In genomic region chr6:97848191-97848857, GRCm38 (mm10) we compare ENCODE assay signal across 9 mouse cellular contexts. TPM values are rescaled to one million over a fixed set of nuclear protein-coding genes. Genes with fewer than 3 reads are reported as not detected.
DNase-seq lines count a peak whose midpoint lies in the region; ATAC-seq and TF ChIP-seq lines count a peak whose summit lies in the region.
"Had no signal": no experiment of that assay in that cellular context is flagged by ENCODE, and none has a peak within 500 bp of the region (broad histone marks: within the 10 kb centered on the region; RNA-seq: fewer than 3 reads in every experiment).

No protein-coding gene starts in this region.

- DNase-seq in midbrain, embryonic 14.5 days, result peak; percentile 12
- DNase-seq in brain, embryonic 14.5 days (ENCODE audit: low read depth), result peak; percentile 44
- DNase-seq: thymus, adult 18-20 months had no signal

- H3K9me3 ChIP-seq in midbrain, embryonic 14.5 days (ENCODE audit: control insufficient read depth, low read length), result no peaks in the 10 kb centered on the region
- H3K9me3 ChIP-seq in midbrain, embryonic 13.5 days, result no peaks in the 10 kb centered on the region
- H3K9me3 ChIP-seq in heart, embryonic 14.5 days (ENCODE audit: control insufficient read depth, low read length), result no peaks in the 10 kb centered on the region
- H3K9me3 ChIP-seq in kidney, embryonic 15.5 days (replicated peaks), result no peaks in the 10 kb centered on the region

- no peak for ATAC-seq in midbrain, embryonic 14.5 days (ENCODE audit: low FRiP score, low TSS enrichment)
- no peak for ATAC-seq in midbrain, embryonic 13.5 days
- 0 out of 2 replicates have a peak, but pooled peaks have one; percentile 43 for ATAC-seq in heart, embryonic 14.5 days (ENCODE audit: insufficient number of reproducible peaks, insufficient read depth, low FRiP score, low read depth)
- ATAC-seq in erythroblast, adult 5-6 weeks (replicated peaks; ENCODE audit: low FRiP score, poor library complexity, severe bottlenecking), result no peak
- no peak for ATAC-seq in CD4-positive, CD25-positive, alpha-beta regulatory T cell, adult 4 months
- no peak; the same call in 1 of the 2 replicates for ATAC-seq in kidney, embryonic 15.5 days (replicated peaks; ENCODE audit: low FRiP score)

- H3K9ac ChIP-seq in midbrain, embryonic 14.5 days (replicated peaks; ENCODE audit: low read length), result no peak overlapping the region
- no peak overlapping the region for H3K9ac ChIP-seq in midbrain, embryonic 13.5 days (replicated peaks)
- no peak overlapping the region for H3K9ac ChIP-seq in heart, embryonic 14.5 days (ENCODE audit: low read length)
- H3K9ac ChIP-seq in kidney, embryonic 15.5 days, result no peak overlapping the region

- H3K4me1 ChIP-seq in midbrain, embryonic 14.5 days (ENCODE audit: control insufficient read depth, insufficient read depth, low read length), result no peaks in the 10 kb centered on the region
- 0 out of 2 replicates have a peak, but pooled peaks cover 3% of the 10 kb centered on the region for H3K4me1 ChIP-seq in midbrain, embryonic 13.5 days (replicated peaks)
- H3K4me1 ChIP-seq in heart, embryonic 14.5 days (ENCODE audit: control insufficient read depth in 2 of 2, insufficient read depth in 2 of 2, low read length in 2 of 2), result peaks cover 11 to 20% of the 10 kb centered on the region in 2 experiments
- H3K4me1 ChIP-seq in kidney, embryonic 15.5 days, result 0 out of 2 replicates have a peak, but pooled peaks cover 3% of the 10 kb centered on the region

- H3K4me2 ChIP-seq in midbrain, embryonic 14.5 days (ENCODE audit: low read length), result no peak overlapping the region
- H3K4me2 ChIP-seq in midbrain, embryonic 13.5 days (replicated peaks), result no peak overlapping the region
- H3K4me2 ChIP-seq in heart, embryonic 14.5 days (ENCODE audit: low read length), result no peak overlapping the region
- no peak overlapping the region for H3K4me2 ChIP-seq in kidney, embryonic 15.5 days

- TF ChIP-seq CTCF in brain, embryonic 14.5 days (IDR thresholded peaks at IDR 0.05; ENCODE audit: borderline replicate concordance, extremely low read depth, insufficient read depth, insufficient read length), result no peak

- no peaks in the 10 kb centered on the region for H3K36me3 ChIP-seq in midbrain, embryonic 14.5 days (ENCODE audit: control insufficient read depth, insufficient read depth, low read length)
- H3K36me3 ChIP-seq in midbrain, embryonic 13.5 days, result no peaks in the 10 kb centered on the region
- H3K36me3 ChIP-seq in heart, embryonic 14.5 days (ENCODE audit: control insufficient read depth, insufficient read depth, low read length), result no peaks in the 10 kb centered on the region
- peaks cover 16% of the 10 kb centered on the region for H3K36me3 ChIP-seq in macrophage (ENCODE audit: inconsistent target)
- H3K36me3 ChIP-seq in kidney, embryonic 15.5 days, result no peaks in the 10 kb centered on the region

- peaks cover 78% of the 10 kb centered on the region for H3K79me2 ChIP-seq in macrophage (ENCODE audit: inconsistent target)

- no peak for TF ChIP-seq POLR2A in brain, embryonic 14.5 days (IDR thresholded peaks at IDR 0.05; ENCODE audit: borderline replicate concordance, extremely low read depth, insufficient read depth, insufficient read length, poor library complexity, severe bottlenecking)

- H3K27me3 ChIP-seq in midbrain, embryonic 14.5 days (ENCODE audit: control insufficient read depth, insufficient read depth, low read length), result no peaks in the 10 kb centered on the region
- no peaks in the 10 kb centered on the region for H3K27me3 ChIP-seq in midbrain, embryonic 13.5 days
- no peaks in the 10 kb centered on the region for H3K27me3 ChIP-seq in heart, embryonic 14.5 days (ENCODE audit: control insufficient read depth, insufficient read depth, low read length)
- H3K27me3 ChIP-seq in kidney, embryonic 15.5 days, result no peaks in the 10 kb centered on the region

- H3K4me3 ChIP-seq in midbrain, embryonic 14.5 days (replicated peaks; ENCODE audit: low read depth, low read length), result no peak overlapping the region
- no peak overlapping the region for H3K4me3 ChIP-seq in midbrain, embryonic 13.5 days (replicated peaks)
- H3K4me3 ChIP-seq in heart, embryonic 14.5 days (ENCODE audit: control insufficient read depth in 1 of 2, insufficient read depth in 1 of 2, low read depth in 1 of 2, low read length in 2 of 2), result no peak overlapping the region
- no peak overlapping the region for H3K4me3 ChIP-seq in macrophage (ENCODE audit: inconsistent target)
- no peak overlapping the region for H3K4me3 ChIP-seq in kidney, embryonic 15.5 days (replicated peaks)

- no peak overlapping the region for H3K27ac ChIP-seq in midbrain, embryonic 14.5 days (replicated peaks; ENCODE audit: low read depth, low read length)
- H3K27ac ChIP-seq in midbrain, embryonic 13.5 days, result no peak overlapping the region
- H3K27ac ChIP-seq in heart, embryonic 14.5 days (replicated peaks in 1 of 2; ENCODE audit: control insufficient read depth in 1 of 2, insufficient read depth in 1 of 2, low read depth in 2 of 2, low read length in 2 of 2), result peak overlapping the region; percentile 26 to 71
- 0 out of 2 replicates have a peak overlapping the region, but pooled peaks have one; percentile 1 for H3K27ac ChIP-seq in macrophage
- no peak overlapping the region for H3K27ac ChIP-seq in kidney, embryonic 15.5 days

- WGBS in midbrain, embryonic 14.5 days, result 69% methylated on average over 9 of the region's 9 CpGs
- WGBS in midbrain, embryonic 13.5 days, result 70% methylated on average over 9 of the region's 9 CpGs
- WGBS in heart, embryonic 14.5 days, result 32% methylated on average over 9 of the region's 9 CpGs
- WGBS in macrophage (ENCODE audit: missing documents), result 88% methylated on average over 9 of the region's 9 CpGs
- 68% methylated on average over 9 of the region's 9 CpGs for WGBS in kidney, embryonic 15.5 days

RNA-seq across cellular contexts. Expression of gene Mitf, which starts 41.5 kb away (rescaled TPM):
- 0.67 and 0.74 TPM in 2 replicates for polyA plus RNA-seq in midbrain, embryonic 14.5 days (2014; fragmentation: Nextera tagmentation; extraction: Ambion mirVana)
- polyA plus RNA-seq in midbrain, embryonic 13.5 days (2015; fragmentation: Nextera tagmentation; extraction: Ambion mirVana), result 0.72 and 0.94 TPM in 2 replicates
- polyA plus RNA-seq in brain, embryonic 14.5 days (2012; rRNA removed), result 1.3 and 2.5 TPM in 2 replicates
- 26.4 and 28.0 TPM in 2 replicates for polyA plus RNA-seq in heart, embryonic 14.5 days (2014; fragmentation: Nextera tagmentation; extraction: Ambion mirVana)
- 100 to 1,000 TPM; 105 to 325 (median 155) TPM for total RNA-seq in macrophage (2018; cell fraction: chromatin; rRNA removed)
- 10 to 100 TPM; 37.1 to 78.3 (median 50.7) TPM for total RNA-seq in macrophage (2018; cell fraction: cytosol; rRNA removed)
- 100 to 1,000 TPM in 25 of 26 experiments, 10 to 100 TPM in 1; 95.4 to 382 (median 112) TPM for total RNA-seq in macrophage (2018; cell fraction: nucleus; rRNA removed)
- polyA plus RNA-seq in macrophage (2018), result 26.4 to 41.8 TPM (median 32.8 TPM) in 3 replicates
- 0.84 and 2.5 TPM in 2 replicates for total RNA-seq in erythroblast, adult 5-6 weeks (2015; ENCODE audit: low replicate concordance)
- total RNA-seq in erythroblast, adult 5-6 weeks (2017; ENCODE audit: low replicate concordance), result 0.28 and 1.2 TPM in 2 replicates
- polyA plus RNA-seq in CD4-positive, CD25-positive, alpha-beta regulatory T cell, adult 4 months (2017; shearing (Covaris generic)), result under 1 TPM; 0.28 to 0.79 TPM
- polyA plus RNA-seq in kidney, embryonic 15.5 days (2015; fragmentation: Nextera tagmentation; extraction: Ambion mirVana), result 2.5 and 3.4 TPM in 2 replicates

Comparison
In these comparisons a context has a peak if more than half of its experiments do, and no peak if none do; other contexts are left out.
1. H3K27ac ChIP-seq: peak in heart, embryonic 14.5 days (2 of 2) and macrophage (single experiment); none in midbrain, embryonic 14.5 days (single experiment), midbrain, embryonic 13.5 days (single experiment) and kidney, embryonic 15.5 days (single experiment).